Mouse (Mus musculus): ENCODE data around the gene Cp. TPM values are rescaled to one million over a fixed set of nuclear protein-coding genes. Genes with fewer than 3 reads are reported as not detected.
A peak's percentile ranks its signal among the peaks of the same experiment; 100 is the strongest.
"Not testable (repeated sequence)": the region's sequence is repeated elsewhere in the genome, so short reads cannot be mapped to it uniquely, and the experiment has no call there.

Cp gene
- total RNA-seq, 2 experiments from 2014 or later = 5.9 to 7.4 TPM

DNA sequence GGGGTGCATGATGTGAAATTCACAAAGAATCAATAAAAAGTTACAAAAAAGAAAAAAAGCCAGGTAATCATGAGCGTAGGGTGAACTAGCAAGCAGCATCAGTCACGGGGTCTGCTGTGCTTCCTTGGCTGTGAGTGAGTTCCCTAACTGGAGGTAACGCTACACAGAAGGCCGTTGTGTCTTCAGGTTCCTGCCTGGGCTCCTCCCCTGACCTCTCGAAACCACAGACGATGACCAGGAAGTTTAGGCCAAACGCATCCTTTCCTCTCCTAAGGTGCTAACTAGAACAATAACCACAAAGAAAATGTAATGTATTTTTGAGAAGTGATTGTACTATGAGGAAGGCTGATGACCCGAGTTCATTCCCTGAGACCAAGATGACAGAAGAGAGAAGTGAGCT is 47.6 kb downstream of the Cp start:
- no peak for DNase-seq (ENCODE audit: extremely low spot score in 1 of 2, low spot score in 1 of 2)

DNA sequence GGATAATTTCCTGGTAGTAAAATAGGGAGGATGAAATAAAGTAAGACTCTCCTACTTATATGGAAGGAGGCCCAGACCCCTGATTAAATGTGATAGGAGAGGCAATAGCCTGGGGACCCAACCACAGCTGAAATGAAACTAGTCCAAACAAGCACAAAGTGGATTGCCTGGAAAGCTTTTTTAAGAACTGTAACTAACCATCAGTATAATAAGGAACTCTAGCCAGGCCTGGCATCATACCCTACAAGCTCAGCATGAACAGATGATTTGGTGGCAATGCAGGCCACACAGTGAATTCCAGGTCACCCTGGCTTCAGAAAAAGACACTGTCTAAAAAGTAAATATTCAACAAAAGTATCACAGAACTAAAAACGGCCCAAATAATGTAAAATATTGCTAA is 48.8 kb downstream of the Cp start:
- no peak for DNase-seq (ENCODE audit: extremely low spot score in 1 of 2, low spot score in 1 of 2)

DNA sequence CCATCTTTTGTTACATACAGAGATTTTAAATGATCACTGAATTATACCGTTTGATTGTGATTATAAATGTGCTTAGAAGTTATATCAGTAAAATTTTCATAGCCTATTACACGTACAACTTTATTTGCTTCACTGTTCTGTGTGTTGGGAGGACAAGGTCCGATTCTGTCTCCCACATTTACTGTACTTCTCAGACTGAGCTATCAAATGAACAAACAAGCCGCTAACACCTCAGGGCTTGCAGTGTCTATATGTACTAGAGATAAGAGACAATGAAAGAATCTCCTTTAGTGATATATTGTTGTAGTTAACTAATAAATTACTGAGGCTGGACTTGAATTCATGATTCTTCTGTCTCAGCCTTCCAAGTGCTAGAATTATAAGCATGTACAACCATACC is 50.4 kb downstream of the Cp start:
- no peak for DNase-seq (ENCODE audit: extremely low spot score in 1 of 2, low spot score in 1 of 2)

GRCm38 (mm10) chr3:20007759-20008158 is 50.9 kb downstream of the Cp start:
- no peak for DNase-seq (ENCODE audit: extremely low spot score in 1 of 2, low spot score in 1 of 2)

- DNase-seq (ENCODE audit: extremely low spot score in 1 of 2, low spot score in 1 of 2) = no peak
Measured at GRCm38 (mm10) chr3:20010464-20010863, 53.6 kb downstream of the Cp start.

- not testable (repeated sequence) for DNase-seq (ENCODE audit: extremely low spot score in 1 of 2, low spot score in 1 of 2)
Measured at GRCm38 (mm10) chr3:20010905-20011304, 54.1 kb downstream of the Cp start.

- DNase-seq (ENCODE audit: extremely low spot score in 1 of 2, low spot score in 1 of 2) = no peak
Measured at GRCm38 (mm10) chr3:20014454-20014853, 57.6 kb downstream of the Cp start.

GRCm38 (mm10) chr3:20018076-20018475 is 61.2 kb downstream of the Cp start:
- no peak for DNase-seq (ENCODE audit: extremely low spot score in 1 of 2, low spot score in 1 of 2)

GRCm38 (mm10) chr3:20023832-20024231 is 67.0 kb downstream of the Cp start:
- no peak for DNase-seq (ENCODE audit: extremely low spot score in 1 of 2, low spot score in 1 of 2)

- DNase-seq (ENCODE audit: extremely low spot score in 1 of 2, low spot score in 1 of 2) = no peak
Measured at GRCm38 (mm10) chr3:20026481-20026880, 69.6 kb downstream of the Cp start.

- DNase-seq (ENCODE audit: extremely low spot score in 1 of 2, low spot score in 1 of 2) = no peak
Measured at GRCm38 (mm10) chr3:20026996-20027689, 70.3 kb downstream of the Cp start.

GRCm38 (mm10) chr3:20027788-20028187 is 70.9 kb downstream of the Cp start:
- DNase-seq (ENCODE audit: extremely low spot score in 1 of 2, low spot score in 1 of 2) = no peak

DNA sequence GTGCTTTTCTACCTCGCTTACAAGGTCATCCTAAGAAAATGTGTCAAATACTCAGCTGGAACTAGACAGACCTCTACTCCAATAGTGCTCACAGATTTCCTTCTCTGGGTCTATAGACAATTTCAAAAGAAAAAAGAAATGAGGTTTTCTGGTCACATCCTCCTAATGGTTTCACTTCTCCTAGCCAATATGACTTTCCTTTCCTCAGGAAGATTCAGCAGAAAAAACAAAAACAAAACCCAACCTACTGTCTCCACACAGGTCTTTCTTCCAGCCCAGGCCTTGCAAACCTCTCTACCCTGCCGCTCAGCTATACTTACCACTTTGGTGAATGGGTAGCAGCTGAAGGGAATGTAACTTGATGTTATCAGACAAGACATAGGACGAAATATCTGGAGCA is 71.8 kb downstream of the Cp start:
- DNase-seq (ENCODE audit: extremely low spot score in 1 of 2, low spot score in 1 of 2) = no peak

- DNase-seq (ENCODE audit: extremely low spot score in 1 of 2, low spot score in 1 of 2) = no peak
Measured at GRCm38 (mm10) chr3:20030807-20031206, 74.0 kb downstream of the Cp start.

DNA sequence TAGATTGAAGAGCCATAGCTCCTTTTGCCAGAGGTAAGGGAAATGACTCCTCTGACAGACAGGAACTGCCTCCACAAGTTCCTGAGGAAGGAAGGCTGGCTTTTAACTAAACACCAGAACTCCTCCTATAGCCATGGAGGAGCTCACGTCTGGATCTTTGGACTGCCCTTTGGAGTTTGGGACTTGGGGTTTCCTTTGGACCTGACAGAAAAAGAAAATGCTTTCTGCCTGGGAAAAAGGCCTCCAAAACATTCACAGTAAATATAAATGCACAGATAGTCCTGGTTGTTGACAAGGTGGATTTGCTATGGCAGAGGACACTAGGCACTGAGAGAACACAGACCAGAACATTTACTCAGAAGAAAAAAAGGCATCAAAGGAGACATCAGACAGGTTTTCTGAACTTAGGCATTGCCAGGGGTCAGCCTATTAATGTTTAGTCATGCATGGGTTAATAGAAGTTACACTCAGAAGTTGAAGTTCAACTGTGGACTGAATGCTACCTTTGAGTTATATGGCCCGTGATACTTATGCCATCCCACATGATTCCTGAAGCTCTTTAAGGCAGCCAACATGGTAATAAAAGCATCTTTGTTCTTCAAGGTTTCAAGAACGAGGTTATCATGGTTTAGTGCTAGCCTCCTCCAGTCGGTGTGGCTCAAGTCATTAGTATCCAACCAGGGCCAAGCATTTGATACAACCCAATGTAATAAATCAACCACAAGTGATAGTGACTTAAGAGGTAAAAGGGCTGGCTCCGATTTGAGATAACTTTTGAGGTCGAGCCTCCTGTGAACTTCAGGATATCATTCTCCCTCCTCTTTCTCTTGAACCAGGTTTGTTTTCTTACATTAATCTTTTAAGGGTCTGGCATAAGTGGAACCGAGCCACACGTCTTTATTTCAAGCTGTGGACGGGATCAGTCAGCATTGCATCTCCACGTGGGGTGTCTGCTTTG is 77.2 kb downstream of the Cp start:
- DNase-seq (ENCODE audit: extremely low spot score in 1 of 2, low spot score in 1 of 2) = no peak

GRCm38 (mm10) chr3:20034719-20035404 is 78.0 kb downstream of the Cp start, which contains the start of gene Hps3:
TSS of gene Hps3 (minus strand) at chr3:20035315.
- peak; percentile 73 to 86 for DNase-seq (ENCODE audit: extremely low spot score in 1 of 2, low spot score in 1 of 2)

- DNase-seq (ENCODE audit: extremely low spot score in 1 of 2, low spot score in 1 of 2) = no peak
Measured at GRCm38 (mm10) chr3:20036069-20036468, 79.2 kb downstream of the Cp start.

DNA sequence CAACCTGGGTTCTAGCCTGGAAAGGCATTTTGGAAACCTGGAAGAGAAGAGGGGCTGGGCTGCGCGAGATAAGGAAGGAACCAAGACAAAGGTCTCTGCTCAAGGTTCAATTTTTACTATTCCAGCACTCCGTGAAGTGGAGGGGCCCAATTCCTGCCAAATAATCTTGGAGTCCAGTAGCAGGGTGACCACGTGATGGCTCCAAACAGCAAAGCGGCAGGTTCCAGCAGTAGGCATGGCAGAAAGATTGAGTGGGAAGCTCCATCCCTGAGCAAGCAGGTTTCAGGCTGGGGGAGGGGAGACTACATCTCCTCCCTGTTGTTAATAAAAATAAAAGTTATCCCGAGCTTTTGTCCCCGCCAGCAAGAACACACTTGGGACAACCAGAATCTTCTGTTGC is 84.6 kb downstream of the Cp start:
- DNase-seq (ENCODE audit: extremely low spot score in 1 of 2, low spot score in 1 of 2) = not testable (repeated sequence)

- not testable (repeated sequence) for DNase-seq (ENCODE audit: extremely low spot score in 1 of 2, low spot score in 1 of 2)
Measured at GRCm38 (mm10) chr3:20044736-20045135, 87.9 kb downstream of the Cp start.

GRCm38 (mm10) chr3:20057306-20058196 is 100.7 kb downstream of the Cp start, which contains the start of gene Hltf:
TSS of gene Hltf (plus strand) at chr3:20057811.
- DNase-seq (ENCODE audit: extremely low spot score in 1 of 2, low spot score in 1 of 2) = peak; percentile 80 to 92

All from layer of hippocampus, postnatal 25 days (tissue).